In the genomic region with DNA sequence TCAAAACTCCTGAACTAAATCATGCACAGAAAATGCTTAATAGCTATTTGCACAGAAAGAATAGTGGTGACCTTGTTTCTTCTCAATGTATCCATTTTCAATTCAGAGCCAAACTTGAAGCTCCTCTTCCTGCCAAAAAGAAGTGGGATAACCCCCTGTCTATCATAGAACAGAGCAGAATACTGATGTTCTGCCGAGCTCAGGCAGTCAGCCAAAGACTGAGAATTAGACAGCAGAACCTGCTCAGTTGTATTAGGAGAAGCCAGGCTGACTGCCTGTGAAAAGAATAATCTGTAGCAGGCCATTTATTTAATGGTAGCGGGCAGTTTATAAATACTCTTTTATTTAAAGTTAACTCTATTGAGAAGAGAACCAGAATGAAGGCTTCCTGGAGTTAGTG, we compare ENCODE assay signal across 9 mouse cellular contexts.
DNase-seq lines count a peak whose midpoint lies in the region; ATAC-seq lines count a peak whose summit lies in the region.
"Had no signal": no experiment of that assay in that cellular context is flagged by ENCODE, and none has a peak within 500 bp of the region (broad histone marks: within the 10 kb centered on the region; RNA-seq: fewer than 3 reads in every experiment).

No protein-coding gene starts in this region.

- H3K4me1 ChIP-seq in midbrain, embryonic 14.5 days (ENCODE audit: control insufficient read depth, insufficient read depth, low read length) = no peaks in the 10 kb centered on the region
- no peaks in the 10 kb centered on the region for H3K4me1 ChIP-seq in midbrain, embryonic 11.5 days (ENCODE audit: control insufficient read depth, insufficient read depth, low read length)
- peaks cover 6% of the 10 kb centered on the region; the same call in 1 of the 2 replicates for H3K4me1 ChIP-seq in forebrain, embryonic 16.5 days (replicated peaks; ENCODE audit: control insufficient read depth, insufficient read depth, low read length)
- peaks cover 4% of the 10 kb centered on the region; the same call in 1 of the 2 replicates for H3K4me1 ChIP-seq in stomach, embryonic 16.5 days (ENCODE audit: control insufficient read depth, insufficient read depth, low read length)
- H3K4me1 ChIP-seq: heart, embryonic 13.5 days; limb, embryonic 13.5 days had no signal

- no peaks in the 10 kb centered on the region for H3K36me3 ChIP-seq in midbrain, embryonic 14.5 days (ENCODE audit: control insufficient read depth, insufficient read depth, low read length)
- no peaks in the 10 kb centered on the region for H3K36me3 ChIP-seq in midbrain, embryonic 11.5 days (ENCODE audit: control insufficient read depth, insufficient read depth, low read length)
- H3K36me3 ChIP-seq in forebrain, embryonic 16.5 days (ENCODE audit: control insufficient read depth, insufficient read depth) = no peaks in the 10 kb centered on the region
- no peaks in the 10 kb centered on the region for H3K36me3 ChIP-seq in stomach, embryonic 16.5 days (ENCODE audit: control insufficient read depth, insufficient read depth, low read length)
- H3K36me3 ChIP-seq: heart, embryonic 13.5 days; limb, embryonic 13.5 days had no signal

- no peak overlapping the region for H3K4me3 ChIP-seq in midbrain, embryonic 14.5 days (replicated peaks; ENCODE audit: low read depth, low read length)
- H3K4me3 ChIP-seq in midbrain, embryonic 11.5 days (ENCODE audit: low read depth, low read length) = no peak overlapping the region
- H3K4me3 ChIP-seq in forebrain, embryonic 16.5 days (replicated peaks; ENCODE audit: low read length) = no peak overlapping the region
- H3K4me3 ChIP-seq in stomach, embryonic 16.5 days (replicated peaks; ENCODE audit: low read length) = no peak overlapping the region
- H3K4me3 ChIP-seq: heart, embryonic 13.5 days; limb, embryonic 13.5 days had no signal

- no peaks in the 10 kb centered on the region for H3K27me3 ChIP-seq in midbrain, embryonic 14.5 days (ENCODE audit: control insufficient read depth, insufficient read depth, low read length)
- H3K27me3 ChIP-seq in midbrain, embryonic 11.5 days (ENCODE audit: control insufficient read depth, insufficient read depth, low read length) = no peaks in the 10 kb centered on the region
- H3K27me3 ChIP-seq in forebrain, embryonic 16.5 days (replicated peaks; ENCODE audit: control insufficient read depth, insufficient read depth, low read length) = no peaks in the 10 kb centered on the region
- no peaks in the 10 kb centered on the region for H3K27me3 ChIP-seq in stomach, embryonic 16.5 days (ENCODE audit: control insufficient read depth, insufficient read depth, low read length)
- H3K27me3 ChIP-seq: heart, embryonic 13.5 days; limb, embryonic 13.5 days had no signal

- 0 out of 2 replicates have a peak, but pooled peaks have one; percentile 53 for ATAC-seq in midbrain, embryonic 14.5 days (ENCODE audit: low FRiP score, low TSS enrichment)
- ATAC-seq in midbrain, embryonic 11.5 days (ENCODE audit: low FRiP score) = no peak
- ATAC-seq in forebrain, embryonic 16.5 days = peak; percentile 95
- ATAC-seq in stomach, embryonic 16.5 days (ENCODE audit: insufficient read depth, low FRiP score) = peak; percentile 50; the same call in 1 of the 2 replicates

- WGBS in midbrain, embryonic 14.5 days = 54% methylated on average over 2 of the region's 2 CpGs
- 83% methylated on average over 2 of the region's 2 CpGs for WGBS in midbrain, embryonic 11.5 days
- WGBS in forebrain, embryonic 16.5 days = 16% methylated on average over 2 of the region's 2 CpGs
- 29% methylated on average over 2 of the region's 2 CpGs for WGBS in stomach, embryonic 16.5 days

- no peak overlapping the region for H3K27ac ChIP-seq in midbrain, embryonic 14.5 days (replicated peaks; ENCODE audit: low read depth, low read length)
- no peak overlapping the region for H3K27ac ChIP-seq in midbrain, embryonic 11.5 days (ENCODE audit: low read depth, low read length)
- H3K27ac ChIP-seq in forebrain, embryonic 16.5 days (ENCODE audit: low read length) = peak overlapping the region; percentile 34; the same call in 1 of the 2 replicates
- no peak overlapping the region for H3K27ac ChIP-seq in stomach, embryonic 16.5 days (ENCODE audit: low read length)
- H3K27ac ChIP-seq: heart, embryonic 13.5 days; limb, embryonic 13.5 days had no signal

- no peaks in the 10 kb centered on the region for H3K9me3 ChIP-seq in midbrain, embryonic 14.5 days (ENCODE audit: control insufficient read depth, low read length)
- no peaks in the 10 kb centered on the region for H3K9me3 ChIP-seq in midbrain, embryonic 11.5 days (ENCODE audit: control insufficient read depth, low read length)
- H3K9me3 ChIP-seq in forebrain, embryonic 16.5 days (ENCODE audit: control insufficient read depth, low read length) = no peaks in the 10 kb centered on the region
- no peaks in the 10 kb centered on the region for H3K9me3 ChIP-seq in stomach, embryonic 16.5 days (replicated peaks; ENCODE audit: control insufficient read depth, low read length)
- H3K9me3 ChIP-seq: heart, embryonic 13.5 days; limb, embryonic 13.5 days had no signal

- DNase-seq in midbrain, embryonic 14.5 days = peak; percentile 62
- DNase-seq in midbrain, embryonic 11.5 days (ENCODE audit: low spot score, missing footprints) = no peak
- DNase-seq in layer of hippocampus, postnatal 25 days (ENCODE audit: extremely low spot score in 1 of 2, low spot score in 1 of 2) = peak; percentile 11 to 45
- DNase-seq in embryo, embryonic 10 days (ENCODE audit: low spot score) = no peak
- DNase-seq in thymus, postnatal 10 days (ENCODE audit: low spot score in 2 of 2) = no peak

- no peak overlapping the region for H3K4me2 ChIP-seq in midbrain, embryonic 14.5 days (ENCODE audit: low read length)
- no peak overlapping the region for H3K4me2 ChIP-seq in midbrain, embryonic 11.5 days
- no peak overlapping the region for H3K4me2 ChIP-seq in forebrain, embryonic 16.5 days (ENCODE audit: low read length)
- no peak overlapping the region for H3K4me2 ChIP-seq in stomach, embryonic 16.5 days (ENCODE audit: low read depth, low read length)
- H3K4me2 ChIP-seq: heart, embryonic 13.5 days; limb, embryonic 13.5 days had no signal

- H3K9ac ChIP-seq in midbrain, embryonic 14.5 days (replicated peaks; ENCODE audit: low read length) = no peak overlapping the region
- H3K9ac ChIP-seq in midbrain, embryonic 11.5 days (ENCODE audit: low read length) = no peak overlapping the region
- H3K9ac ChIP-seq in forebrain, embryonic 16.5 days (replicated peaks; ENCODE audit: low read depth, low read length) = no peak overlapping the region
- no peak overlapping the region for H3K9ac ChIP-seq in stomach, embryonic 16.5 days (ENCODE audit: low read length)
- H3K9ac ChIP-seq: heart, embryonic 13.5 days; limb, embryonic 13.5 days had no signal

Comparison
In these comparisons a context has a peak if more than half of its experiments do, and no peak if none do; other contexts are left out.
1. DNase-seq: peak in midbrain, embryonic 14.5 days (single experiment) and layer of hippocampus, postnatal 25 days (2 of 2); none in midbrain, embryonic 11.5 days (single experiment), embryo, embryonic 10 days (single experiment) and thymus, postnatal 10 days (0 of 2).